Mouse (Mus musculus): ENCODE data around the gene Eda. TPM values are rescaled to one million over a fixed set of nuclear protein-coding genes. Genes with fewer than 3 reads are reported as not detected.

The Eda gene
- polyA plus RNA-seq, 1 experiment from 2014 or later: 0.87 TPM

DNA sequence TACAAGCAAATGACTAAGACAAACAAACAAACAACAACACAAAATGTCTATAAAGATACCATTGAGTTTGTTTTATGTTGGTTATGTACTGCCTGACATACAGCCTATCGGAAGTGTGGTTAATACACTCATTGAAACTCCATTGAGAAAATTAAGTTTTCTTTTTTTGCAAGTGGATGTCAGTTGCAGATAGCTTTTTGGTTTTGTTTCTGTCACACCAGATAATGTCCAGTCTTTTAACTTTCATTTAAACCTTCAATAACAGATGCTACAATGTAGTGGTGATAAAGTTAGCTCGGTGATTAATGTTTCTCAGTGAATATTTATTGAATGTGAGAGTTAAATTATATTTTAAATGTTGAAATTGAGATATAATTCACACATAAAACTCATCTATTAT lies 23.9 kb downstream of the Eda start:
- Histone ChIP-seq H3K9ac (ENCODE audit: low read depth, low read length) (no peak overlapping the region), H3K4me3 (ENCODE audit: low read depth, low read length) (no peak overlapping the region), H3K27me3 (ENCODE audit: control insufficient read depth, insufficient read depth, low read depth, low read length) (no peaks in the 10 kb centered on the region), H3K27ac (ENCODE audit: low read length) (no peak overlapping the region), H3K4me2 (ENCODE audit: low read depth, low read length) (no peak overlapping the region), H3K9me3 (replicated peaks; ENCODE audit: control insufficient read depth, low read length) (no peaks in the 10 kb centered on the region), H3K36me3 (ENCODE audit: control insufficient read depth, insufficient read depth) (no peaks in the 10 kb centered on the region), H3K4me1 (ENCODE audit: control insufficient read depth, low read depth, low read length) (no peaks in the 10 kb centered on the region)
- ATAC-seq (ENCODE audit: low read depth): no peak
- 53% methylated on average over 2 of the region's 2 CpGs for WGBS (ENCODE audit: insufficient replicate concordance)

DNA sequence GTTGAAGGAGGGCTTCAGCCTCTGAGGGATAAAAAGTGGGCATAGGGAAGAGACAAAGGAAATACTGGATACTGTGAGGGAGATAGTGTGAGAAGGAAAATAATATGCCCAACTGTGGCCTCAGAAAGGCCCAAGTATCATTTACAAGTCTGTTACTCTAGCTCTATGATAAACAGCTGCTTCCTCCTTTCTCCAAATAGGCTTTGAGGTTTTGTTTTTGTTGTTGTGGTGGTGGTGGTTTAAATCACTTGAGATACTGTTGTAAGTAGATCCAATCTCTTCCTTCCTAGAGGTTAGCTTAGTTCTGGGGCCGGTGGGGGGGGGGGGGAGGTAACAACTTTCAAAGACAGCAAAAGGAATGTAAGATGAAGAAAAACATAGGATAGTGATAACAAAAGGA lies 143.0 kb downstream of the Eda start:
- H3K9ac ChIP-seq (ENCODE audit: low read depth, low read length): no peak overlapping the region
- no peaks in the 10 kb centered on the region for H3K27me3 ChIP-seq (ENCODE audit: control insufficient read depth, insufficient read depth, low read depth, low read length)
- H3K4me1 ChIP-seq (ENCODE audit: control insufficient read depth, low read depth, low read length): no peaks in the 10 kb centered on the region
- WGBS (ENCODE audit: insufficient replicate concordance): 23% methylated on average over 1 of the region's 1 CpGs
- H3K9me3 ChIP-seq (replicated peaks; ENCODE audit: control insufficient read depth, low read length): no peaks in the 10 kb centered on the region
- no peak overlapping the region for H3K4me3 ChIP-seq (ENCODE audit: low read depth, low read length)
- no peak for ATAC-seq (ENCODE audit: low read depth)
- no peak overlapping the region for H3K4me2 ChIP-seq (ENCODE audit: low read depth, low read length)
- H3K36me3 ChIP-seq (ENCODE audit: control insufficient read depth, insufficient read depth): no peaks in the 10 kb centered on the region
- no peak overlapping the region for H3K27ac ChIP-seq (ENCODE audit: low read length)

DNA sequence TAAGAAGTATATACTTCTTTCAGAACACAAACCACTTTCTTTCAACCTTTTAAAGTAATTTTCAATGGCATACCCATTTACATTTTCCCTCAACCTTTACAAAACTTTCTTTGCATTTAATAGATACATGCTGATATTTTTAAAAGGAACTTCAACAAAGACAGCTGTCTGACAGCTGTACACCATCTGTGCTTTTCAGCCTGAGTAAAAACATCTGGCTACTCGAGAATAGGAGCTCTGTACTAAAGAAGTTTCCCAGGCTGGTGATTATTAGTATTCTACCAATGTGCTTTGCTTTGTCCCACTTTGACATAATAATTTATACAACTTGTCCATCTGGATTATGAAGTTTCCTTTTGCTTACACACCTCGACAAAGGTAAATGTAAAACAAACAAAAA lies 219.9 kb downstream of the Eda start:
- Histone ChIP-seq H3K9ac (ENCODE audit: low read depth, low read length) (no peak overlapping the region), H3K36me3 (ENCODE audit: control insufficient read depth, insufficient read depth) (no peaks in the 10 kb centered on the region), H3K4me1 (ENCODE audit: control insufficient read depth, low read depth, low read length) (no peaks in the 10 kb centered on the region), H3K27ac (ENCODE audit: low read length) (no peak overlapping the region), H3K27me3 (ENCODE audit: control insufficient read depth, insufficient read depth, low read depth, low read length) (no peaks in the 10 kb centered on the region), H3K4me2 (ENCODE audit: low read depth, low read length) (no peak overlapping the region), H3K4me3 (ENCODE audit: low read depth, low read length) (no peak overlapping the region), H3K9me3 (replicated peaks; ENCODE audit: control insufficient read depth, low read length) (no peaks in the 10 kb centered on the region)
- whole genome bisulfite sequencing (ENCODE audit: insufficient replicate concordance): 31% methylated on average over 2 of the region's 2 CpGs
- ATAC-seq (ENCODE audit: low read depth): no peak

DNA sequence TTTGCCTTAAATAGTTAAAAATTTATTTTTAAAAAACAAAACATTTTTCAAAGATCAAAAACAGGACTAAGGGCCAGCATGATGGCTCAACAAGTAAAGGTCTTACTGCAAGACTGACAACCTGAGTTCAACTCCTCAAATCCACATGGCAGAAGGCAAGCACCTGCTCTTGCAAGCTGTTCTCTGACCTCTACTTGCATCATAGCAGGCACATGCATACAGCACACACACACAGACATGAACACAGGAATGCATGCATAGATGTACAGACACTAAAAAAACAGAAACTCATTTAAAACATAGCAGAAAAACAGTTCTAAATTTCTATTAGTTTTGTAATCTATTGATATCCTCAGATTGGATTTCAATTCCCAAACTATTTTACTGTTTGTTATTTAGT lies 338.2 kb downstream of the Eda start:
- H3K4me1 ChIP-seq (ENCODE audit: control insufficient read depth, low read depth, low read length): no peaks in the 10 kb centered on the region
- no peaks in the 10 kb centered on the region for H3K36me3 ChIP-seq (ENCODE audit: control insufficient read depth, insufficient read depth)
- ATAC-seq (ENCODE audit: low read depth): no peak
- H3K4me2 ChIP-seq (ENCODE audit: low read depth, low read length): no peak overlapping the region
- H3K27ac ChIP-seq (ENCODE audit: low read length): no peak overlapping the region
- no peaks in the 10 kb centered on the region for H3K27me3 ChIP-seq (ENCODE audit: control insufficient read depth, insufficient read depth, low read depth, low read length)
- H3K9ac ChIP-seq (ENCODE audit: low read depth, low read length): no peak overlapping the region
- H3K9me3 ChIP-seq (replicated peaks; ENCODE audit: control insufficient read depth, low read length): no peaks in the 10 kb centered on the region
- H3K4me3 ChIP-seq (ENCODE audit: low read depth, low read length): no peak overlapping the region

DNA sequence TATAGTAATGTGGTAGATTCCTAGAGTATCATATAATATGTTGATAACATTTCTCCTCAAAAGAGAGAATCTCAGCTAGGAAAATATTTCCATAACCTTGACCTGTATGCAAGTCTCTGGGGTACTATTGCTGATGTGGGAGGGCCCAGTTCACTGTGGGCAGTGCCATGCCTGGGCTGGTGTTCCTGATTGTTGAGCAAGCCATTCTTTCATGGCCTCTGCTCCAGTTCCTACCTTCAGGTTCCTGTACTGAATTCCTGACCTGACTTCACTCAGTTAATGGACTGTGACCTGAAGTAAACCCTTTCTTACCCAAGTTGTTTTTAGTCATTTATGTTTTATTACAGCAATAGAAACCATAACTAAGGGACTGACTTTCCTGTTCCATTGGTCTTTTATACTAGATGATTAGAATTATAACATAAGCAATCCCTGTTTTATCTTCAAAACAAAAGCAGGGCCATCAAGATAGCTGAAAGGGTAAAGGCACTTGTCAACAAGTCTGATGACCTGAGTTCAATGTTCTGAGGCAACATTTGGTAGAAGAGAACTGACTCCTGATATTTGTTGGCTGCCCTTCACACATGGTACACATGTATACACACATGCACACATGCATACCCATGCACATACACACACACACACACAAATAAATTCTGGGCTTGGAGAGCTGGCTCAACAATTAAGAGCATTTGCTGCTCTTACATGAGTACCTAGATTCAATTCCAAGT lies 338.9 kb downstream of the Eda start:
- Histone ChIP-seq H3K27ac (ENCODE audit: low read length) (no peak overlapping the region), H3K4me2 (ENCODE audit: low read depth, low read length) (no peak overlapping the region), H3K9me3 (replicated peaks; ENCODE audit: control insufficient read depth, low read length) (no peaks in the 10 kb centered on the region), H3K4me3 (ENCODE audit: low read depth, low read length) (no peak overlapping the region), H3K9ac (ENCODE audit: low read depth, low read length) (no peak overlapping the region), H3K36me3 (ENCODE audit: control insufficient read depth, insufficient read depth) (no peaks in the 10 kb centered on the region), H3K27me3 (ENCODE audit: control insufficient read depth, insufficient read depth, low read depth, low read length) (no peaks in the 10 kb centered on the region; the same call in 1 of the 2 replicates), H3K4me1 (ENCODE audit: control insufficient read depth, low read depth, low read length) (no peaks in the 10 kb centered on the region)
- no peak for ATAC-seq (ENCODE audit: low read depth)

DNA sequence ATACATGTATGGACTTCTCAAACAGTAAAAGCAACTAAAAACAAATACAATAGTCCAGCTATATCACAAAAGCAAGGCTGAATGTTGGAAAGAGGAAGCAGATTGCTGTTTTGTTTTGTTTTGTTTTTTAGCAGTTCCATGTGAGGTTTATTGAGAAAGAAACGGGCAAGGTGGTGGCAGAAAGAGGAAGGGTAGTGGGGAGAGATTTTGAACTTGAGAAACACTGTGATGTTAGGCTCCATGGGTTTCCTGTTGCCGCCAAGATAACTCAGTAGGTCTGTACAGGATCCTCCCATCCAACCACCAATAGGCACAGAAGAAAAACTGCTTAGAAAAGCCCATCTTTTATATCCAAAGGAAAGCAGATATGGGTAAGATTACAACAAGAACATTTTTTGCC lies 365.3 kb downstream of the Eda start:
- H3K9me3 ChIP-seq (replicated peaks; ENCODE audit: control insufficient read depth, low read length): no peaks in the 10 kb centered on the region
- 26% methylated on average over 2 of the region's 2 CpGs for WGBS (ENCODE audit: insufficient replicate concordance)
- H3K36me3 ChIP-seq (ENCODE audit: control insufficient read depth, insufficient read depth): no peaks in the 10 kb centered on the region
- no peak overlapping the region for H3K4me2 ChIP-seq (ENCODE audit: low read depth, low read length)
- no peaks in the 10 kb centered on the region for H3K4me1 ChIP-seq (ENCODE audit: control insufficient read depth, low read depth, low read length)
- ATAC-seq (ENCODE audit: low read depth): no peak
- H3K27me3 ChIP-seq (ENCODE audit: control insufficient read depth, insufficient read depth, low read depth, low read length): no peaks in the 10 kb centered on the region
- H3K4me3 ChIP-seq (ENCODE audit: low read depth, low read length): no peak overlapping the region
- H3K27ac ChIP-seq (ENCODE audit: low read length): no peak overlapping the region
- no peak overlapping the region for H3K9ac ChIP-seq (ENCODE audit: low read depth, low read length)

DNA sequence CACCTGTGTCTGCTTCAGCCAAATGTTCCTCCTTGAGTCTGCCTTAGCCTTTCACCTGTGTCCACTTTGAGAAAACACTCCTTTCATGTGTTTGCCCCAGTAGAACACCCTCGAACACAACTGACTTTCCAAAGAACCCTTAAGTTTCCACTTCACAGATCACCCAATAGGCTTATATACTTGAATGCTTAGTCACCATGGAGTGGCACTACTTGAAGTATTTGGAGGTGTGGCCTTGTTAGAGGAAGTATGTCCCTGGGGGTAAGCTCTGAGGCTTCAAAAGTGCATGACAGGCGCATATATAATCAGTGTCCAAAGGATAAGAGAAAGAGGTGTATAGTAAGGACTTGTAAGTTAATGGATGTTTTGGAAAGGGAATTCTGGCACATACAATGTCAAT lies 369.0 kb downstream of the Eda start:
- H3K4me1 ChIP-seq (ENCODE audit: control insufficient read depth, low read depth, low read length): no peaks in the 10 kb centered on the region
- H3K9ac ChIP-seq (ENCODE audit: low read depth, low read length): no peak overlapping the region
- no peaks in the 10 kb centered on the region for H3K27me3 ChIP-seq (ENCODE audit: control insufficient read depth, insufficient read depth, low read depth, low read length)
- H3K9me3 ChIP-seq (replicated peaks; ENCODE audit: control insufficient read depth, low read length): no peaks in the 10 kb centered on the region
- H3K4me3 ChIP-seq (ENCODE audit: low read depth, low read length): no peak overlapping the region
- H3K27ac ChIP-seq (ENCODE audit: low read length): no peak overlapping the region
- no peaks in the 10 kb centered on the region for H3K36me3 ChIP-seq (ENCODE audit: control insufficient read depth, insufficient read depth)
- H3K4me2 ChIP-seq (ENCODE audit: low read depth, low read length): no peak overlapping the region
- 66% methylated on average over 2 of the region's 2 CpGs for WGBS (ENCODE audit: insufficient replicate concordance)
- no peak for ATAC-seq (ENCODE audit: low read depth)

DNA sequence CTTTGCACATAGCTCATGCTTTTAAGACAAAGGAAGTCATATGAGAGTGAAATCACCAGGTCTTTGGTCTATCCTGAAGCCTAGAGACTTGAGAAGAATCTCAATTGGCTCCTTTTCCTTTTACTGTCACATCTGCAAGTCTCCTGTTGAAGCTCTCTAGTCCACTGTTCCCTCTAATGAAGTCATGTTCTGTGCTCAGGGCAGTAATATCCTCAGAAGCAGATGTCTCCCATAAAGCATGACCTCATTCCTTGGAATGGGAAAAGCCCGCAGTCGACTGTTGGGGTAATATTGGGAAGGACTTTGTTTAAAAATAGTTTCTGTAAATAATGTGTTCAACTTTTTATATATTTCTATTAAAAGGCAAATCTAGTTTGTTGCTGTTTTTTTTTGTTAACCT lies 381.6 kb downstream of the Eda start:
- 80% methylated on average over 2 of the region's 2 CpGs for WGBS (ENCODE audit: insufficient replicate concordance)
- ATAC-seq (ENCODE audit: low read depth): no peak
- no peaks in the 10 kb centered on the region for H3K9me3 ChIP-seq (replicated peaks; ENCODE audit: control insufficient read depth, low read length)

DNA sequence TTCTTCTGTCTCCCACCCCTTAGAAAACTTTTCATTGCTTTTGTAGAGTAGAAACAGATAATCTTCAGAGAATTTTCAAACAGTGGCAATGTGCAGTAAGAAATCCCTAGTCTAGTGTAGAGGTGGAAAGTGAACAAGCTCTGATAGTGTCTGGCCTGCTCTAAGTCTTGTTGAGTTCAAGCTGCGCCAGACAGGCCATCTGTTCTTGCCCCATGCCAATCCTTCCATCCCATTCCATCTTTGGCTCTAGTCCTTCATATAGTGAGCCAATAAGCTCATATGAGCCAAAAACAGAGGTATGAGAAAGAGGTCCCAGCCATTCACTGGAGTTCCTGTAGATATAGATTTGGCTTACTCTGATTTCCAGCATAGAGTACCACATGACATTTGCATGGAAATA lies 414.5 kb downstream of the Eda start:
- H3K4me2 ChIP-seq (ENCODE audit: low read depth, low read length): no peak overlapping the region
- H3K9me3 ChIP-seq (replicated peaks; ENCODE audit: control insufficient read depth, low read length): no peaks in the 10 kb centered on the region
- no peaks in the 10 kb centered on the region for H3K27me3 ChIP-seq (ENCODE audit: control insufficient read depth, insufficient read depth, low read depth, low read length)
- no peak overlapping the region for H3K9ac ChIP-seq (ENCODE audit: low read depth, low read length)
- H3K4me1 ChIP-seq (ENCODE audit: control insufficient read depth, low read depth, low read length): no peaks in the 10 kb centered on the region
- H3K36me3 ChIP-seq (ENCODE audit: control insufficient read depth, insufficient read depth): no peaks in the 10 kb centered on the region
- no peak overlapping the region for H3K27ac ChIP-seq (ENCODE audit: low read length)
- no peak overlapping the region for H3K4me3 ChIP-seq (ENCODE audit: low read depth, low read length)
- 64% methylated on average over 1 of the region's 1 CpGs for WGBS (ENCODE audit: insufficient replicate concordance)
- no peak for ATAC-seq (ENCODE audit: low read depth)

More for the DNA sequence above, 381.6 kb downstream of the Eda start:
- Histone ChIP-seq H3K4me1 (ENCODE audit: control insufficient read depth, low read depth, low read length) (no peaks in the 10 kb centered on the region), H3K4me2 (ENCODE audit: low read depth, low read length) (no peak overlapping the region), H3K27ac (ENCODE audit: low read length) (no peak overlapping the region), H3K27me3 (ENCODE audit: control insufficient read depth, insufficient read depth, low read depth, low read length) (no peaks in the 10 kb centered on the region; the same call in 1 of the 2 replicates), H3K9ac (ENCODE audit: low read depth, low read length) (no peak overlapping the region), H3K4me3 (ENCODE audit: low read depth, low read length) (no peak overlapping the region), H3K36me3 (ENCODE audit: control insufficient read depth, insufficient read depth) (no peaks in the 10 kb centered on the region)

All from liver, embryonic 16.5 days (tissue).